Mouse (Mus musculus) frontal cortex, postnatal 14 days (tissue): ENCODE measurements around the gene 9330182O14Rik.

Source experiments
- DNase-seq, 2 experiments: peaks; one replicate each; pipeline ENCODE4 v3.0.0; 2022; ENCODE audit warnings: low spot score in 2 of 2

The 9330182O14Rik gene

DNA sequence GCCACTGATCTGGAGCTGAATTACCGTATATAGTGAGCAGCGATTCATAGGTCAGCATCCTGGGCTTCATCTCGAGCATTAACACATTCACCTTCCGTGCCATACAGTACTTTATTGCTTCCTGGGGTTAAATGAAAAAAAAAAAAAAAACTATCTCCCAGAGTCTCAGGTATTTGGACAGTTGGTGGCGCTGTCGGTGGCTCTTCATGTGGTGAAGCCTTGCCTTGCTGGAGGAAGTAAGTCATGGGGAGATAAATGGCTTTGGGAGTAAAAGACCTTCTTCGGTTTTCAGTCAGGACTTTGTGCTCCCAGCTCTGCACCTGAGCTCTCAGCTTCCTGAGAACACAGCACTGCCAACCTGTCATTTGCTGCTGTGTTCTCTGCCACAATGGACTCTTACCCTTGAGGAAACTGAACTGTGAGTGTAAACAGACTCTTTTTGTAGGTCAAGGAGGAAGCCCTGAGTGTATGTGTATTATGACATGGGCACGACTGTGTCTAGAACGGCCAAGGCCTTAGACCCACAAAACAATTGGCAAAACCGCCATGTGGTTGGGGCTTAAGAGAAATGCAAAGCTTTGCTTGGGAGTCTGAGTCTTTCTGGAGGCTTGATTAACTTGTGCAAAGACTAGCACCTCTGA lies at the start of gene 9330182O14Rik:
Gene 9330182O14Rik (plus strand): TSS at position 214 of the 641 bp plus-strand sequence.
- DNase-seq = no peak

DNA sequence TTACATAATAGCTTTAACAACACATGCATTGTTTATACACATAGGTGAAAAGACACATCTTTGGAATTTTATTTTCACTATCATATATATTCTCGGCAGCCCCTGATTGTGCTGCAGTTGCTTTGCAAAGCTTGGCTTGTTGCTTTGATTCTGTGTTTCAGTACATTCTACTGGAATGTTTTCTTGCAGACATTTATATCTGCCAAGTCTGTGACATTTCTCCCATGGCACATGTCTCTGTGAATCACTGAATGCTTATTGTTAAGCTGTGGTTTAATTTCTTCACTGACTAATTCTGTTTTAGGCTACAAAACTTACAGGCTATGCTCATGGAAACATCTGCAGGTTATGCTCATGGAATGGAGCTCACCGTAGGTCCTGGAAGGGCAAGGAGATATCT lies 30.9 kb upstream of the 9330182O14Rik start:
- no peak for DNase-seq

DNA sequence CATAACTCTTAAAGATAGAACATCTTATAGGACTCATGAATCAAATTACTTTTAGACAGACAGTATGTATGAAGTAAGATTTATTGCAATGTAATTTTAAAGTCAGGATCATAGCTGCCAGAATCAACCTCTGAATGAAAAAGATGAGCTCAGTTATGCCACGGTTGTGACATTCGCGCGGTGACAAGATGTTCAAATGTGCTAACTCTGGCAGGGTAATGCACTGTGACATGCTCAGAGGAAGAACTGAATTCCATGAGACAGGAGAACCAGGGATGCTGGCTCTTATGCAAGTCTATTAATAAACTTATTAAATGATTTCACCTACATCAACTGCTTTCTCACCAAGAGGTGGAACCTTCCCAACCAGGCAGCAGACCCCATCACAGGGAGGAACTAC lies 28.5 kb upstream of the 9330182O14Rik start:
- no peak for DNase-seq

DNA sequence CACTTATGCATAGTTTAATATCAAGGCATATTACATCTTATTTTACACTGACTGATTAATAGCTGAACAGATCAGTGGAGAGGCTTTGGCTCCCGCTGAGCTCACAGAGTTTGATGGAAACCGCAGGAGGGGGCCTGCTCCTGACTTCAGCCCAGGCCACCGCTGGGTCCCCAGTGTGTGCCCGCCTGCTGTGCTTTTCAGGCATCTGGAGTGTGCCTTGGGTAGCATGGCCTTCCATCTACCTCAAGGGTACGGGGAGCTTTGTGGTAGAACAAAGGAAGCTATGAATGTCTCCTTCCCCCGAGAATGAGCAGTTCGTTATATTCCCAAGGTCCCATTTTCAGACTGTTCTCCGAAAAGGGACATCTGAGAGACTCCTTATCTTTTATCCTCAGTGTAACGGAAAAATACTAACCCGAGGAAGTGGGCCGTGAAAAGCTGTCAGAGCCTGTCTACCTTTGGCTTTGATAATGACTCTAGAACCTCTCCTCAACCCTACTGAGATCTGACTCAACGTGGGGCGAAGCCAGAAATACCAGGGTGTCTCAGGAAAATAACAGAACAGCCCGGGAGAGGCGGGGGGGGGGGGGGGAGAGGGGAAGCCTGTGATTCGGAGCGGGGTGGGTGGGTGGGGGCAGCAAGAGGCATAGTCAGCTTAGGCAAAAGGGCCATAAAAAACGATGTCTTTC lies 20.1 kb upstream of the 9330182O14Rik start:
- no peak for DNase-seq

DNA sequence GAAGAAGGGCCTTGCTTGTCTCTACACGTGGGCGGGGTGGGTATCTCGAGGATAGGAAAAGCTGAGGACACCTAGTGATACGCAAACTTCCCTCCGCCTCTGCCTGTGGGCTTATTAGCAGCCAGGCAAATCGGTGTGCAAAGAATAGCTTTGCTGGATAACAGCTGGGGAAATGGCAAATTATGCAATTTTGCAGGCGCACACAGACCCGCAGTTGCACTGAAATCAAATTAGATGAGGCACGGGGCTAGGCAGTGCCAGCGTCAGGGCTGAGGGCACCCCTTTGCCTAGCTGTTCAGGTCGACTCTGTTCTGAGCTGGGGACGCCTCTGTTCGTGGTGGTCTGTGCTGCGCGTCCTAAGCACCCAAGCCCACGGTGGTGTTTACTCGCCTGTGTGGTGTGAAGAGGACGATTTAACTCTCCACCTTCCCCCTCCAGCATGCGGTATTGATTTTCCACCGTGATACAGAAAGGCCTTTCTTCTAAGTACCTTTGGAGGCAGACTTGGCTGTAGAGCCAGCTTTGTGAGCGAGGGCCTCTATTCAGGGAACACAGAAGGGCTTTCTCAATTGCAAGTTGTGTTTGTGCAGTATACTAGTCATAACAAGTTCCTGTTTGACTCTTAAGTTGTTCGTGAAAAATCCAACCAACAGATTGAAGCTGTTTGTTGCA lies 19.4 kb upstream of the 9330182O14Rik start:
- peak; percentile 14 to 28 for DNase-seq

DNA sequence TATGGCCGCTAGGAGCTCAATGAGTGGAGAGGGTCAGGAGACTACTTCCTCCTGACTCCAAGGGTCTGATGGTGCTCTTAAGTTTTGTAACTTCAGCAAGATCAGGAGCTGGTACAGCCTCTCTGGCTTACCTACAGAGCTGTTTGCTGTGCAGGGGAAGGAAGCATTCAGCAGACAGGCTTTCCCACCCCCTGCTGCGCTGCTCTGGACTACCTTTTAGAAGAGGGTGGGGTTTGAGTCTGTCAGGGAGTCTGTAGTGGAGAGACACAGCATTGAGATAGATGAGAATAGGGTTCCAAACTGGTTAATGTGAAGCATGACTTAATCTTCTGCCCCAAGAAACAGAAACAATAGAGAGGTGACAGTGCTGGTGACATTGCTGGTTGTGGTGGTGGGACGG lies 17.8 kb upstream of the 9330182O14Rik start:
- DNase-seq = no peak

DNA sequence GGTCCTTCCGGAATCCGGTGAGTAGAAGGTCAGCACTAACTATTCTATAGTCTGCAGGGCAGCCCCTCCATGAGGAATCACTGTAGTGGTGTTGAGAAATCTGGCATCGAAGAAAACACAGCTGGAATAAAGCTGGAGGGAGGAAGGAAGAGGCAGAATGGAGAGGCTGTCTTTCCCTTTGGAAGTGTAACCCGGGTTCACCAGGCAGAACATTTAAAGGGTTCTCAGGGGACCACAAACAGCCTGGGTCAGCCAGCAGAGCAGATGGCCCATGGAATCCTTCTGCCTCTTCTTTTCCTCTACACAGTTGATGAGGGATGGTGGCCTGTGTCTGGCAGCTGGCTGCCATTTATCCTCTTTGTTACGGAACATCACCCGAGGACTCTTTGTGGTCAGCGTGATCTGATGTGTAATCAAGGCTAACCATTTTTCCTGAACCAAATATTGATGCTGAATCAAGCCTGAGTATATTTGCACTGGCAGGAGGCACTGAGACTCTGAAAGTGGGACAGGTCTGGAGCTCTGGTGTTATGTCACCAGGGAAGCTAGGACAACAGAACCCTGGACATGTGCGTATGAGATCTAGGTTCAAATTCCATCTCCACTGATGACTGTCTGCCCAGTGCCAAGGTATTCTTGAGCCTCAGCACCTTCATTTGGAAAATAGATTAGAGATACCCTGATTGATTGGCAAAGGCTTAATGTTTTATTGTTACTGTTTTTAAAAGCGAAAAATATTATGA lies 9.8 kb upstream of the 9330182O14Rik start:
- no peak for DNase-seq

DNA sequence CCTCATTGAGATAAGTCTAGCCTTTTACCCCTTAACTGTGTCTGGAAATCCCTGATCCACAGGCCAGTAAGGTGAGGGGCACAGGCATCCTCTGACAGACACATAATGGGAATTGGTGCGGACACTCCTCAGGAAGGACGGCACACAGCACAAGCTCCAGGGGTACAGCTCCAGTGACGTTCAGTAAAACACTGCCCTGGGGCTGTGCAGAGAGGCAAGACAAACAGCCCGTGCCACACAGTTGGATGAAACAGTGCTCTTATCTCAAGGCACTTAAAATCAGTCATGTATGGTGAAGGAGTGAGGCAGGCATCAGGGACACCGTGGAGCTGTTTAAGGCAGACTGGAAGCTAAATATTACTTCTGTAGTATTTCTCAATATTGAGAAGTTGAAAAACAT lies 4.7 kb upstream of the 9330182O14Rik start:
- no peak for DNase-seq

DNA sequence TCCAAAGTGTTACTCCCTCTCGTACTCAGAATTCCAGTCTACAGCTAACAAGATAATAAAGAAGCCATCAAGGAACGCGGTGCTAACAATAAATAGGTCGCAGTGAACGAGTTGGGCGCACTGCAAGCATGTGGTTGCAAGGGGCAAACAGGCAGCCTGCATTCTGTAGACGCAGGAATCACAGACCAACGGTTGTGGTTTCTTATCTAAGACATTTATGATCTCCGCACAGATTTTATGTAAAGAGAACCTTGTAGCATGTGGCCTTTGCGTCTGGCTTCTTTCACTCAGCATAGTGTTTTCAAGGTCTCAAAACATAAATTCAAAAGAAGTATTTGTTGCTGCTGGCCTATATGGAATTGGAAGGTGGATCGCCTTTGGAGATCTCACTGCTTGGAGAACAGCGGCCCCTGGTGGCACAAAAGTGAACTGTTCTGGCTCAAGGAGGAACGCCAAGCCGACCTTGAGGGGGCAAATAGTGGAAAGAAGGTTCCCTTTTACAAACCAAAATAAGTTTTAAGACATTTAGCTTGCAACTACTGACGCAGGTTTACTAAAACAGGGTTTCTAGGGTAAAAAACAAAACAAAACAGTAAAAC lies 3.2 kb upstream of the 9330182O14Rik start:
- peak; percentile 49 to 81 for DNase-seq

DNA sequence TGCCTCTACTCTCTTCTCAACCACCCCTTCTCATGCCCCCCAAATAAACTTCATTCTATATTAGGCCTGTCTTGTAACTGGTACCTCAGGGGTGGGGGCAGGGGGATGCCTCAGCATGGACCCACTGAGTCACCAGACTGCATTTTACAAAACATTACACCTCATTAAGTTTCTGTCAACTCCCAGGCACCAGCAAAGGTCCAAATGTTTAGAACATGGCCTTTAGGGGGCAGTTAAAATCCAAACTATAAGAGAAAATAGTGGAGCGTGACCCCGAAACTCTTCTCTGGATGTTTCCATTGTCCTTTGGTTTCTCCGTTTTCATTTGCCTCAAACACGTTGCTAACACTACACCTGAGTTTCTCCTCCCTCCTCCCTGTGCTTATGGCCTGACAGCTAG lies 1.8 kb upstream of the 9330182O14Rik start:
- no peak for DNase-seq

DNA sequence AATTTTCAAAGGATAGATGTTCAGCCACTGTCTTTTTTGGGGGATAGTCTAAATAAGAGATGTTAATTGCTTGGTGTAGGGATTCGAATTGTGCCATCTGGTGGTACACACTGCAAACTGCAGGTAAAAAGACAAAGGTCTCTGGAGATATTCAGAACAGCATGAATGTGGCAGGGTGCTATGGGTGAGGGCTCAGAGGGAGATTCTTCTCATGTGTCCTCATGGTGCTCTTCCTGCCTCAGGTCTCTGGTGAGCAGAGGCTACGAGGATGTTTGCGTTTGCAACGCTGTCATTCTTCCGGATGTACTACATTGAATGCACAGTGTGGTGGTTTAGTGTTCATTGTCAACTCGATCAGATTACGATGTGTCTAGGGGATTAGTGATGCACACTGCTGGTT lies 10.1 kb downstream of the 9330182O14Rik start:
- DNase-seq = peak in 1 of 2 experiments; percentile 37

DNA sequence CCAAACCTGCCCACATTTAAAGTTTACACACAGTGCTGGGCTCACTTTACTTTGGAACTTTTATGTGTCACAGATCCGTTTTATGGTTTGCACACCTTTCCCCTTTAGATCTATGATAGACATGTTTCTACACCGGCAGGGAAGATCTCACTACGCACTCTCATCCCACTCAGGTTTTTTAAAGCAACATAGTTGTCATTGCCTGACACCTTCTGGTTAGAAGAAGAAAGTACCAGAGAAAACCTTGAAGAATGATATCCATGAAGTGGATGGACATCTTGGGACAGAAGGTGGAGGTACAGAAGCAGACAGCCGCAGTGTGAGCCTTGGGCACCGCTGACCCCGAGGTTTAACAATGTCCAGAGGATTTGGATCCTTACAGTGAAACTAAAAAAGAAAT lies 23.5 kb downstream of the 9330182O14Rik start:
- no peak for DNase-seq

DNA sequence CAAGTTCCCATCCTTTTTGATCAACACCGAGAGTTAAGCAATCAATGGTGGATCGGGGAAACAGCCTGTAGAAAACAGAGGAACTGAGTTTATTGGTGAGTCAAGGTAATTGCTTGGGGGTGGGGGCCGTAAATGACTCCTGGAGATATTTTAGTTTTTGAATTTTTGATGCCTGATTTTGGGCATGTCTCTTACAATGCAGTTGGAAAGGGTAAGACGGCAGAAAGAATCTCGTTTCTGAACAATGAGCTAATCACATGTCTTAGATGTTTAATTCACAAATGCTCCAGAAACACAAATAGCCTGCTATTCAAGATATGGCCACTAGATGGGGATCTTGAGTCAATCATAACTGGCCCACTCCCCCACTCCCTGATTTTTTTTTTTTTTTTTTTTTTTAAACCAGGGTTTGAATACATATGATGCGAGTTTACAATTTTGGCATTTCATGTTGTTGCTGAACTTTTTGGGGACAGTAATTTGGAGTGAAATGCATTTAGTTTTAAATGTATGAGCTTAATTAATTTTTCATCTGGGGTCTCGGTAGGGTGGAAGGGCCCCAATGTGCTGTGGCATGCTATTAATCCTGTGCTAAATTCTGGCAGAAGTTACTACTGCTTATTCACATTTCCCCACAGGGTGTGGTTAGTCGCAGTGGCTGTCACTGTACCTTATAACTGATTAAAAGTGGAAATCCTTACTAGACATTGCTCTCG lies 32.6 kb downstream of the 9330182O14Rik start:
- DNase-seq = no peak

DNA sequence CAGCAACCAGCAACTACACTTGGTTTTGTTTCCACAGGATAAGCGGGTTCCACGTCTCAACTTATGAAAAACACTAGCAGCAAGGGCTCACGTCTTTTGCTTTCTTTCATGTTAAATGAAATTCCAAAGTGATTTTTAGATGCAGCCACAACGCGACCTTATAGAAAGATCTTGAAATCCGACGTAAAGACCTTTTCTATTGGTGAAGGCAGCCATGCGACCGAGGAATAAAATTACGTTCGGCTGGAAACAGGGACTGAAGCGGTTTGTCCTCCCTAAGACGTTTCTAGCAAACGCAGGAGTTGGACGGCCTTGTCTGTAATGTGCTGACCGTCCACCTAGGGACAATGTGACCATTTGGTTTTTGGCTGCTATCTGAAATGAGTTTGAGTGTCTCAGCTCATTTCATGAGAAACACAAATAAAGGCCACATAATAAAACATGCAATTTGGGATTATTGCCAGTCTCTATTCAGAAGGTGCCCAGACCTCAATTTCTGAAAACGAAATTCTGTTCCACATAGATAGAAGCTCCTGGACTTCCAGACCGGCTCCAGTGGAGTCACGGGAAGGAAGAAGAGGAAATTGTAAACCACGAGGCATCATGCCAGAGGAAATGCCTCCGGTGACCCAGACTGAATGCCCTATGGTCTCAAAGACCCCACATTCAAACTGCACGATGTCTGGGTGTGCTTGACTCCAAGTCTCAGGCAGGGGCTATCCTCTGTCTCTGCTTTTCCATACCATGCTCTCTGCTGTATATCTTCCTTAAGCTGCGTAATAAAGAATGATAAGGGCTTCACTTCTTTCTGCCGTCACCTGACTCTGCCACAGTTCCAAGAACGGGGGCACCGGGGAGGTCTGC lies 33.3 kb downstream of the 9330182O14Rik start:
- DNase-seq = no peak

DNA sequence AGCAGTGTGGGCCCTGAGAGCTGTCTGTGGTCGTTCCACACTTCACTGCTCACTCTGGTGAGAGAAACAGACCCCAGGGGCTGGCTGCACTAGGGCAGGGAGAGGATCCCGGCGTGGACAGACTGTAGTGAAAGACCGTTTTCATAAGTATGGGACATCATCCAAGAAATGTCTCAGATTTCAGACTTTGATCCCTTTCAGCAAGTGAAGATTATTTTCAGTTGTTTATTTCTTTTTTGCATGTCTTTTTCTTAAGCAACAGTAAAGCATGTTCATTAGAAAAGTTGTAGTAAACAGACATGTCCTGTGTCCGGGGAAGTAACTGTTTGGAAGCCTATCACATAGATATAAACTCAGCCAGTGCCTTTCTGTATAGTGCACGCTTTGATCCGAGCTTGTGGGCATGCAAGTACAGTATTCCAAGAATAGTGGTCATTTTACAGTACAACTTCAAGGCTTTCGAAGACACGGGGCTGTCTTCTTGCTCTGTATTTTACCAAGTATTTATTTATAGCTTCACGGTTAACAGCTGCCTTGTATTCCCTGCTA lies 34.0 kb downstream of the 9330182O14Rik start:
- no peak for DNase-seq

DNA sequence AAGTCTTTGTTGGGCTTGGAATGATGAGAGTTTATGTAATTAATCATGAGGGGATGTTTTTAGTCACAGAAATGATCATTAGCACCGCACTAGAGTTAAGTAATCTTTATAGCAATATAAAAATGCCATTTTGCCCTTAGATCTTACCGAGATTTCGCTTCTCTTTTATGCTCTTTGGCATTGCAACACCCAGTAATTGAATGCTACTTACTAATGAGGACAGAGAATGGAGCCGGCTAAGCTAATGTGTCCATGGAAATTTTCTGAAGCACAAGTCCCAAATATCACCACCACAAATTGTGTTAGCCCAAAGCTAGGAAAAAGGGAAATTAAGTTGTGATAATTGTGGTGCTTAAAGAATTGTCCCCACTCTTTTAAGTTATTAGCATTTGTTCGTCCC lies 34.9 kb downstream of the 9330182O14Rik start:
- no peak for DNase-seq

DNA sequence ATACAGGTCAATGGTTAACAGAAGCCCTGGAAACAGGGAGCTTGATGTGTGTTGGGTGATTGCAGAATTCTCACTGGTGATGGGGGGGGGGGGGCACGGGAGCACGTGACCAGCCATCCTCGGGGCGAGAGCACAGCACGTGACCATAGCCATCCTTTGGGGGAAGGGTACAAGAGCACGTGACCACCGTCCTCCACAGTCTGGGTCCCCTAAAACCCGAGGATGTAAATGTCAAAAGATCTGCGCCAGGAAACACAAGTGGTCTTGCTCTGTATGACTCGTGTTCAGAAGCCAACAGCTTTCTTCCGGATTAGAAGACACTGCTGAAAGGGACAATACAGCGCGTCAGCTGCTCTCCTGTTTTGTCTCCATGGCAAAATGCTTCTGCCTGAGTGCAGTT lies 35.5 kb downstream of the 9330182O14Rik start:
- no peak for DNase-seq

DNA sequence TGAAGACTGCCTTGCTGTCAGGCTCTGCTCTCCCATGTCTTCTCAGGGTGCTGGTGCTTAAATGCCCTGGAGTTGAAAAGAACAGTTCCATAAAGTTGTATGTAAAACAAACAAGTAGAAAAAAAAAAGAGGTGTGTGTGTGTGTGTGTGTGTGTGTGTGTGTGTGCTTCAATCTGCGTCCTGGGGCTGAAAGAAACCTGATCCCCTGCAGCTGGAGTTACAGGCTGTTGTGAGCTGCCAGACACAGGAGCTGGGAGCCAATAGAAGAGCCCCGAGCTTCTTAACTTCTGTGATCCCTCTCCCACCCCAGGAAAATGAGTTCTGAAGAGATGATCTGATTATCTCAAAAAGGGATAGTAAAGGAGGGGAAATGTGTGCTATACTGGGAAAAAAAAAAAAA lies 45.3 kb downstream of the 9330182O14Rik start:
- DNase-seq = no peak

DNA sequence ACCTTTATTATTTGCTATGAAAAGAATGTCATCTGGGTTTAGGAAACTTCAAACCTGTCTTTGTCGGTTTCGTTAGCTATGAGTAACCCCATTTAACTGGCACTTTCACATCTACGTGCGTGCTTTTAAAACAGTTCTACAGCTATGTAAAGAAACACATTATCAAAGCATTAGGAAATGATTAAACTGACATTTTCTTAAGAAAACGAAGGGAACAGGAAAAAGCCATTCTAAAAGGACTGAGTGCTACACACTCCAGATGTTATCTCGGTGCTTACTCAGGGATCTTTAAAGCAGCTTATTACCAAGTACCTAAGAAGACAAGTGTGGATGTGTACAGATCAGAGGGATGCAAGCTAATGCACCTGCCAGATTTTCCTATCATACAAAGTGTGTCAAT lies 52.9 kb downstream of the 9330182O14Rik start:
- DNase-seq = no peak
